Mouse (Mus musculus) right cerebral cortex, adult 18-20 months (tissue): ENCODE measurements around the gene H1foo.

Experiments used
- DNase-seq: peaks from one replicate; pipeline ENCODE4 v3.0.0; 2022; ENCODE audit warnings: mixed read lengths

The H1foo gene

DNA sequence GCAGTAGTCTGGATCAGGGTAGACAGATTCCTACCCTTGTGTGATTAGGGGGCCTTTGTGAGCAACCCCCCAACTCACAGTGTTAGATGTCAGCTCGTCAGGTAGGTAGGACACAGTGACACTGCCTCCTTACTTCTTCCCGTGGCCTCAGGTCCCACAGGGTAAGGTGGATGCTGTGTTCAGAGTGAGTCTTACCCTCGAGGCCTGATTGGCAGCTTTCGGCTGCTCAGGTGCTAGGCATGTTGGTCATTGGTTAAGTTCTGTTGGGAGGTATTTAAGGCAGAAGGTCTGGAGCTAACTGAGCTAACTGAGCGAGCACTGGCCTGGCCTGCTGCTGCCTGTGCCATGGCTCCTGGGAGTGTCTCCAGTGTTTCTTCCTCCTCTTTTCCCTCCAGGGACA lies at the start of gene H1foo:
TSS of gene H1foo (plus strand) at position 301 of the 400 bp plus-strand sequence.
- DNase-seq, result no peak

DNA sequence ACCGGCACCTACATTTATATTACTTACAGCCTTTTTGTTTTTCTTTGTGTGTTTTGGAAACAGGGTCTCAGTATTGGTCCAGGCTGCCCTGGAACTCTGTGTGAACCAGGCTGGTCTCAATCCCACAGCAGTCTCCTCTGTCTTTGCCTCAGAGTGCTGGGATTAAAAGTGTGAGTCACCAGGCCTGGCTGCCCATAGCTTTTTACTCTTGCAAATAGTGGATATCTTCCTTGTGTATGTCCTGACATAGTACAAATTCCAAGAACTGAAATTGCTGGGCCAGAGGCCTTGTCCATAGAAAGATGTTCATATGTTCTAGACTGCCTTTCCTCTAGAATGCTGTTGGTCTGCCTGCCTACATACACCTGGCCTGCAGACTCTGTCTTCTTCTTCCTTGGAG lies 48.4 kb upstream of the H1foo start:
- no peak for DNase-seq

DNA sequence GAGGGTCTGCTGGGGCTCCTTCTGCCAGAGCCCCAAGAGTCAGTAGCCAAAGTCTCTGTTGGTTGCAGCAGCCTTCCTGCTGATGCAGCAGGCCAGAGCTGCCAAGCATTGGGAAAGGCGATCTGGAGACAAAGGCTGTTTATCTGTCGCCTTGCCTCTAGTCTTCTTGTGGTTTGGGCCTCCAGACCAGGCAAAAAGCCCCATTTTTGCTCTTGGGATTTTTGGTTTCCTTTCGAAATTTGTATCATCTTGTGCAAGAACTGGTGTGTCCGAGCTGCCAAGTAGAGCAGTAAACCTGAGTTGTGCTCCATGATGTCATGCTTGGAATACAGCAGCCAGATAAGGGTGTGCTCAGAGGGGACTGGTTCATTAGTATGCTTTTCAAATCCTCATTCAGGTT lies 47.6 kb upstream of the H1foo start:
- DNase-seq, result no peak

DNA sequence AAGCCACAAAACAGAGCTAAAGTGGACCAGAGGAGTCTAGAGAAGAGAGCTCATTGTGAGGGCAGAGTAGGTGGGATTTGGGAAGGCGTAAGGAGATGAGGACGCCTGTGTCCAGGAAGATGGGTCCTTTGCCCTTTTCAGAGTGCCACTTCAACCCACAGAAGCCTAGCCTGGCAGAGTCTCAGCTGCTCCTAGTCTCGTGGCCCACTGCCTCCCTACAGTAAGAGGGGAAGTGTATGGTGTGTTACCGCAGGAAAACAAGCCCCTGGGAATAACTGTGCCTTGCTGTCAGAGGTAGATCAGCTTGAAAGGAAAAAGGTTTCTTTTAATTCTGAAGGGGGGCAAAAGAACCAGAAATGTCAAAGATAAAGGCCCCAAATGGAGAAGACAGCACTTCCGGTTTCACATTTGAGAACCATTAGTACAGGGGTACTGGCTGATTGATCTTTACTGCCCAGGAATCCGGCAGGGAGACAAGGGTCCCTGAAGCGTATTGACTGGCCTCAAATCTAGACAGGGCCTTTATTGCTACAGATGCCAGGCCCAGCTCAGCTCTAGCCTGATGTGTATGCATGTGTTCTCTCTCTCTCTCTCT lies 46.7 kb upstream of the H1foo start:
- DNase-seq, result no peak

DNA sequence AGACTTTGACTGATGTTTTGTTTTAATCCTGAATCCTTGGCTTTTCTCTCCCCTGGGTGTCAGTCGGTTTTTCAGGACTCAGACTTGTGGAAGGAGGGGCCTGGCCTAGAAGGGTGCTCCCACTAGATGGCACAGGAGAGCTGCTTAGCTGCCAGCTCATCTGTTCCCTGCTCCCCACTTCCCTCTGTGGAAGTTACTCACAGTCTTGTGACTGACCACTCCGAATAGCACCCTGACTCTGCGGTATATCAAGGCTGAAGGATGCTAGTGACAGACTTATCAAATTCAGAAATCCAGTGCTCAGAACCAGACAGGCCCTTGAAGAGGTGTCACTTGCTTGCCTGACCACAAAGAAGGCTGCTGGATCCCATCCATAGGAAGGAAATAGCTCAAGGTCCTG lies 43.7 kb upstream of the H1foo start:
- peak; percentile 86 for DNase-seq

DNA sequence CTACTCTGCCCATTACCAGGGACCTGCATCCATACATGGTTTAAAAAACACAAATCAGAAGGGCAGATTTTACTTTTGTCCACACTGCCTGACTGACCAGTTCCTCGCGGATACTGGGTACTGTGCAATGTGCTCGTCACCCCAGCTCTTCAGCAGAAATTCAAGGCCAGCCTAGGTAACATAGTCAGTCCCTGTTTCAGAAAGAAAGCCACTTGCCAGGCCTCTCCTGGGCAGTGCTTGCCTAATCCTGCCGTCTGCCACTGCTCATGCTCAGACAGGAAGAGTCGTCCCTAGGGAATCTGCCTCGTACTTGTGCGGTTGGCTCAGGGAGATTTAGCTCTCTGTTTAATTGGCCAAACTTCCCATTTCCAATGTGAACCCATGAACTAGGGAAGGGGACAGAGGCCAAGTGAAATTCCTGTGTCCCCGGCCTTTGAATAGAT lies 43.2 kb upstream of the H1foo start:
- no peak for DNase-seq

DNA sequence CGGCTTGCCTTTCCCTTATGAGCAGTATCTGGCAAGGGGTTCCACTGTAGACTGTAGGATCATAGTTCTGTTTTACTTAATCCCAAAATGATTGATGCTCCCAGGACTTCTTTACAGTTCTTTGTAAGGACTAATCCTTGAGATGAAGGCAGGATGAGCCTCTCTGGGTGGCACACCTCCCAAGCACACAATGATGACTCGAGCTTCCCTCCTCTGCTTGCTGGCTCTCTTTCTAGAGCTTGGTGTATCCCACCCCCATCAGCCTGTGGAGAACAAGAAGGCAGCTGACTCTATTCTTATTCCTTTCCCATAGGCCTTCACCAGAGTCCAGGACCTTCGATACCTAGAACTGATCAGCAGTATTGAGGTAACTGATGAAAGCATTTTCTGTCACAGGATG lies 42.2 kb upstream of the H1foo start:
- peak; percentile 65 for DNase-seq

- DNase-seq, result no peak
Observed at GRCm38 (mm10) chr6:115905568-115905967, 39.2 kb upstream of the H1foo start.

DNA sequence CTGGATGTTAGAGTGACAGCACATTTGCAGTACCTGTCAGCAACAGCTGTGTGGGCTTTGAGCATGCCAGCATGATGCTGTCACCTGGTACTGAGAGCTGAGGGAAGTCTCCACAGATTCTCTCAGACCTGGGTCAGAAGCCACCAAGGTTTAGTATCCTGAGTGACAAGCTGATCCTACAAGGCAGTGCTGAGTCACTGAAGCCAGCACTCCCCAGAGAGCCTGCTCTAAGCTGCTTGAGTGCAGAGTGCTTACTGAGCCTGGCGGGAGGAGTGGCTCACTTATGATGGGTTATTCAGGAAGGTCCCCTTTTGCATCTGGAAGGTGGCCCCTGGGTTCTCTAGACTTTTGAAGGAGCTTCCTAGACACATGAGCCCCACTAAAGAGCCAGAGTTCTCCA lies 38.3 kb upstream of the H1foo start:
- DNase-seq, result no peak

DNA sequence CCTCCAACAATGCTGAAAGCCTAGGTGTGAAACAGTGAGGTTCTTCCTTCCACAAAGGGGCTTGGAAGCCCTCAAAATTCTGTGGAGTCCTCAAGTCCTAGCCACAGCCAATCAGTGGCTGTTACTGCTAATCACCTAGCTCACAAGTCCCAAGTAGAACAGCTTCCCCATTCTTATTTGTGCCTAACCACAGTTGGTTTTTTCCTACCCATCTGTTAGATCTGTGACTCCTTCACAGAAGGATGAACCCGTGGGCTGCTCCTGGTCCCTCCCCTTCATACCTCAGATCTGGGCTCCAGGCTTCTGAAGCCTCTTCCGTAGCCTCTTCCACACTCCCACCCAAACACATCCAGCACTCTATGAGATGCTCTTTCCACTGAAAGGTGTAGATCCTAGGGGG lies 37.9 kb upstream of the H1foo start:
- DNase-seq, result no peak

DNA sequence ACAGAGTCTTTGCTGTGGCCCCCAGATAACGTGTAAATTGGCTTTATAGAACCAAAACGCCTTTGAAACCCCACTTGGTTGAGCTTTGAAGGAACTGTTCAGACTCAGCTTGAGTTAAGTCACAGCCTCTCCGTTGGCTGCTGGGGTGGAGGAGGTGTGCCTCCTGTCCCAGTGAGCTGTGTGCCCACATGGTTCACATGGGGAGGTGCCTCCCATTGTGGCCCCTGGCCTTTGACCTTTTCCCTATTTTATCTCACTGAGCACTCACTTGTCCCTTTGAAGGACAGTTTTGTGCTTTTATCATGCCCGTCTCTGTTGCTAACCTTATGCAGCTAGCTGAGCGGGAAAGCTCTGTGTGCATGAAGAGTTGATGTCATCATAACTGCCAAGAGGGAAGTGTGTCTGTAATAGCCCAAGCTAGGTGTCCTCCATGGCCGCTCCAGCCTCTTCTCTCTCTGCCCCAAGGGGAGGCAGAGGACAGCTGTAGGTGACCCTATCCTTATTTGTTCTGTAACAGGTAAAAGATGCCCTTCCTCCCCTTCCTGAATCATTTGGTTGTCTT lies 36.2 kb upstream of the H1foo start:
- DNase-seq, result no peak

GRCm38 (mm10) chr6:115909052-115909451 lies 35.7 kb upstream of the H1foo start:
- no peak for DNase-seq

- DNase-seq, result no peak
Observed at GRCm38 (mm10) chr6:115909940-115910339, 34.8 kb upstream of the H1foo start.

- DNase-seq, result no peak
Observed at GRCm38 (mm10) chr6:115911763-115912162, 33.0 kb upstream of the H1foo start.

GRCm38 (mm10) chr6:115913482-115913881 lies 31.3 kb upstream of the H1foo start:
- DNase-seq, result no peak

DNA sequence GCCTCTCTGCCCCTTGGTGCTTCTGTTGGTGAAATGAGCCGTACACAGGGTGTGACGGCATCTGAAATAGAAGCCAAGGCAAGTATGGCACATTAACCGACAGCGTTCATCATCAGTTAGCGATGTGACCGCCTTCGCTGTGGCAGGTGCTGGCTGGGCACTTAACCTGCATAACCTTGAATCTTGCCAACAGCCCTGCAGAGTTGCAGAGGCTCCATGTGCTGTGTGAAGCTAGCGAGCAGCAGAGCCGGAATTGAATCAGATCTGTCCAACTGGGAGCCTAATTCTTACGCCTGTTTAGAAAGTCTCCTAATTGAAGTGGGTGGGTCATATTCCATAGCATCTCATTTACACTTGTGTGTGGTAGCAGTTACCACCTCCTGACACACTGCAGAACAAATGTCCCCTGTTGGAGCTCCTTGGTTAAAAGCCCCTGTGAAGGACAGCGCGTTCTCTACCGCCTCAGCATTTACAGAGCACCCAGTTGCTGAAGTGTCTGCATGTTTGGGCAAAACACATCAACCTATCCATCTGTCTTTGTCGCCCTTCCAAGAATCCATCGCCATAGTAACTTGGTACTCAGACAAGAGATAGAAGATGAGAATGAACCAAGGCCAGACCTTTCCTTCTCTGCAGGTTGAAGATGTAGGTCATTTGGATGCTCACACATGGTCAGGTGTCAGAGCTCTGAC lies 30.1 kb upstream of the H1foo start:
- DNase-seq, result peak; percentile 82

DNA sequence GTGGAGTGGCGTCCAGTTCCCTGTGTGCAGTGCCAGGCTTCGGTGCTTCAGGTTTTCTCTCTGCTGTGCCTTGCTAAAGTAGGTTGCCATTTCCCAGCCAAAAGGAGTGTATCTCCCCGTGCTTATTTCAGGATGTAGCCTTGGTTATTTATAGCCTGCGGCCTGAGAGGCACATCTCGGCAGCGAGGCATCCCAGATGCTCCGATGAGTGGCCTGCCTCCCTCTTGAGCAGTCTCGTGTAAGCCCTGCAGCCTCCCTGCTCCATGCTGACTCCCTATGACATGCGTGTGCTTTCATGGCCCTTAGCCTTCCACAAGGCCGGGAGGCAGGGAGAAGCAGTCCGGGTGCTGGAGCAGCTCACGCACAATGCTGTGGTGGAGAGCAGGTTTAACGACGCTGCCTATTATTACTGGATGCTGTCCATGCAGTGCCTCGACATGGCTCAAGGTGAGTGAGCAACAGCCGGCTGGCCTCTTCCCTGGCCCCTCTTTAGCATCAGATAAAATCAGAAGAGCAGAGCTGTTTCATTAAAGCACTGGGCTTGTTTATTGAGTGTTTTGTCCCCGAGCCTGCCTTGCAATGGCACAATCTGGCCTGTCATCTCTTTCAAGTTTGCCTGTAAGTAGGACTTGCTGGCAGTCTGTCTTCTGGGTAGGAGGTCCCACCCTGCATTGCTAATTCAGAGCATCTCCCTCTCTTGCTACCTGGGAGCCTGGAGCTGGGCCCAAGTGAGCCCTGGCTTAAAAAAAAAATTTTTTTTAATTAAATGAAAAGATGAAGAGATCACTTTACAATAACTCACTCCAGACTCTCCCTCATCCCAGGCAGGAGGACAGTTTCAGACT lies 28.9 kb upstream of the H1foo start:
- DNase-seq, result peak; percentile 80

GRCm38 (mm10) chr6:115916611-115917010 lies 28.1 kb upstream of the H1foo start:
- no peak for DNase-seq

- no peak for DNase-seq
Observed at GRCm38 (mm10) chr6:115918615-115919014, 26.1 kb upstream of the H1foo start.

DNA sequence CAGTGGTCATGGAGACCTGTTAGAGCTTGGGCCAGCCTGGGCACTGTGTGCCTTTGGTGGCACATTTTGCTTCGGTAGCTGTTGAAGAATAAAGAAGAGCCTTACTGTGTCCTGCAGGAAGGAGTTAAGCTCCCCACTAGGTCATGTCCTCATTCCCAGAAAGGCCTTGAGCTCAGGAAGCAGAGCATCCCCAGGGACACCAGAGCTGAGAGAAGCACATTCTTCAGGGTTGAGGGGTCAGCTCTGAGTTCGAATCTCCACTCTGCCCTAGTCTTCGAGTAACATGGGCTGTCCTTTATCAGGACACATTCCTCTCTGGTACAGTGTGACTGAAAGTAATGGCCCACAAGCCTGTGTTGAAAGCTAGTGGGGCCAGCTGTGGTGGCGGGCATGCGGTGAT lies 24.9 kb upstream of the H1foo start:
- DNase-seq, result no peak

GRCm38 (mm10) chr6:115924829-115925228 lies 19.9 kb upstream of the H1foo start:
- no peak for DNase-seq

DNA sequence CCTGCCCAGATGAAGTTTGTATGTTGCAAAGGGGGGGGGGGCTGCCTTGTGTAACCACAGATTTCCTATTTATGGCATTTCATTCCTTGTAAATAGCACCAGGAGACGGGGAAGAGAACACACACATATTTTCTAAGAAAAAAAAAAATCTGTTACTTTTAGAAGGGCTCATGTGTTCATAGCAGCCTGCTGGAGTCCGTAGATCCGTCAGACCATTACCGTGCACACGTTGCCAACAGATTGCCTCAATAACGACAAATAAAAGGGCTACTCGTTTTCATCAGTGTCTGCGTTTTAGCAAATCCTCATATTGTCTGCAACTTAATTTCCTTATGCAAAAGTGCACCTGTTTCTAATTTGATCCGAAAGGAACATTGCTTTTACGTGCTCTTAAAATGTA lies 18.3 kb upstream of the H1foo start:
- DNase-seq, result no peak
